Mouse (Mus musculus): ENCODE data around the gene Zfp280d.

The Zfp280d gene

DNA sequence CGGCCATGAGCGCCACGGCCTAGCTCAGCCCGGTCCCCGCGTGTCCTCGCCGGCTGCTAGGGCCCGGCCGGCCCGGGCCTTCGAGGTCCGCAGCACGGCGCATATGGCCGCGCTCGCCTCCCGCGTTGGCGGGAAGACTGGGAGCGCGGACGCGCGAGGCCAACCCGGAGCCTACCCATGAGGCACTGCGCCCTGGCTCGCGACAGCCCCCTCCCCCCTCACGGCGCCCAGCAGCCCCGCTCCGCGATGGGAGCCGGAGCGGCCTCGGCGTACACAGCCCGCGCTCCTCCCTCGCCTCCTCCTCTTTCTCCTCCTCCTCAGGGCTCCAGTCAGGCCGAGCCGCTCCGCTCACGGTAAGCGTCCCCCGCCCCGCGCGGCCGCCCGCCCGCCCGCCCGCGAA is at the start of gene Zfp280d:
Gene Zfp280d (plus strand): TSS at position 184 of the 400 bp plus-strand sequence.
- in situ Hi-C loops (cut with MseI, MboI) = no loop called here

DNA sequence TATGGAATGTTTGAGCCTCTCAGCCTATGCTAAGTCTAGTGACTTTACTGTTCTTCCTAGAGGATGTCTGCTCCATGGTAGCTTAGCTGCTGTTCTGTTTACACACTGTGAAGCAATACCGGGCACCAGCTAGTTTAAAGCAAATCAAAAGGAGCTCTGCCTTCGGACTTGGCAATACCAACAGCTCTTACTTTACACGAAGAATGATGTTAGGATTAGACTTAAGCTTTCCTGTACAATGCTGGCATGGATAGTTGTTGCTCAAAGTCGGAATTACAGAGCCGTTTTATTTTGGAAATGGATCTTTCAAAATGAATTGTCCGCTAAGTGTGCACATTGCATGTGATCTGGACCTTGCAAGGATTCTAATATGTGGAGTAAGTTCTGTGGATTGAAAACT is 48.1 kb upstream of the Zfp280d start:
- in situ Hi-C loops (cut with MseI, MboI) = no loop called here

DNA sequence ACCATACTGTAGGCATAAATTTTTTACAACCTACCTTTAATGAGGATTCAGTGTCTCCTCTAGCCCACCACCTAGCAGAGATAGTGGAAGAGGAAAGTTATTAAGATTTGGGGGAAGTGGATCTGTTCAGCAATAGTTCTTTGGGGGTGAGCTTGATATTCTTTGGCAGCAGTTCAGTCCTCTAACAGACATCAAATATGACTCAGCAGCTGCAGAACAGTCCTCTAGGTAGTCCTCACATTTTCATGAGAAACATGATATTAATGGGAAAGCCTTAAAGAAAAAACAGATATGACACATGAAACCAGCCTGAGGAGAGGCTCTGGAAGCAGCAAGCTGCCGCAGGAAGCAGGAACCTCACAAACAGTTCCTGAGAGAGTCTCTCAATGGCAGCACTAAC is 22.0 kb upstream of the Zfp280d start:
- in situ Hi-C loops (cut with MseI, MboI) = no loop called here

DNA sequence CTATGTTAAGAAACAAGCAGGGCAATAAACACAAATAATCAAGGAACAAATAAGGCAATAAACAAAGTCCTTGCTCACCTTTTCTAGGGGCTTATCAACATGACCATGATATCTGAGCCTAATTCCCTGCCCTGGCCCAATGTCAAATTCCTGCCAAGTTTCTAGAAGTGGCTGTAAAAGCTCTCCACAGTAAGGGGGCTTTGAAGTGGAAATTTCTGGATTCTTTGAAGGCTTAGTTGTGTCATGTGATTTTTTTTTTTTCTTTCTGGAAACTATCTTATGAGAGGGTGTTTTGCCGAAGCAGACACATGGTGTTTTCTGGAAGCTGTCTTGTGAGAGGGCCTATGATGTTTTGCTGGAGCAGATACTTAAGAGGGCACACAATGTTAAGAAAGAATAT is 19.4 kb upstream of the Zfp280d start:
- in situ Hi-C loops (cut with MseI, MboI) = no loop called here

DNA sequence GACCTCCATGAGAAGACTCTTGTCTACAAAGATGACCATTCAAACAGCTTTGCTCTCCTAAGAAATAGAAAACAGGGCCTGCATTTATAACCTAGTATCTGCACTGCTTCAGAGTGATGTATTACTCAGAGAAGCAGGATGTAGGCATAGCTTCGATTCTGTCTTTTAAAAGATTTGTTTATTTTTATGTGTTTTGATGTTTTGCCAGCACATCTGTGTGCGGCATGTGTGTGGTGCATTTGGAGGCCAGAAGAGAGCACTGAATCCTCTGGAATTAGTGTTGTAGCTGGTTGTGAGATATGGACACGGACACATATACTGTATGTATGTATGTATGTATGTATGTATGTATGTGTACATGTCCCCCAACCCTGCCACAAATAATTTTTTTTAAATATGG is 18.0 kb upstream of the Zfp280d start:
- in situ Hi-C loops (cut with MseI, MboI) = no loop called here

DNA sequence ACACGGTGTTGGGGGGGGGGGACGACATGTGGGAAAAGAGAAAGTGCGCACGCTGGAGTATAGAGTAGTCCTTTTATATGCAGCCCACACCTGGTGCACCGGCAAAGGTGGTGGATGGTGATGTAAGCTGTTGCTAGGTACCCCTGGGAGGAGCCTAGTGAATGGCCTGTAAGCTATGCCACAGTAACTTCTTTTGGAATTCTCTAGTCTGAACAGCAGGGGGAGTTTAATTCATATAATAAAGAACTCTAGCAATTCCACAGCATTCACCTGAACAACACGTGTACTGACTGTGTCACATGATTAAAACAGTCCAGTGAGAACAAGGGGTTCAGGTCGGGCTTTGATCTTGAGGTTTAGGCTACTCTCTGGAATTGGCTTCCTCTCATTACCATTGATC is 14.3 kb upstream of the Zfp280d start:
- in situ Hi-C loops (cut with MseI, MboI) = no loop called here

DNA sequence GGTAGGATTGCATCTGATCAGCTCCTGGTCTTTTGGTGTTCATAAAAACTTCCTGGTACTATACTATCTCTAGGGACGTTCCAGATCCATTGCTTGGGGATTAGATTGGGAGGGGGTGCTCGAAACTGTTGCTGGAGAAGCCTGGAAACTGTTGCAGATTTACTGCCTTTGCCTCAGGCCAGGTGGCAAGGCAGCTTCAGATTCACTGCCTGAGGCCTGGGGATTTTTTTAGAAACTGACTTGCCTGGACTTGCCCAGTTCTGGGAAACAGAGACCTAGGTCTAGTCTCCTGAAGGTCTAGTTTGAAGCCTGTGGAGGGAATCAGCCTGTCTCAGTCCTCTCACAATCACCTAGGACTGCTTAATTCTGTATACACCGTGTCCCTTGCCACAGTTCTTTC is 9.8 kb upstream of the Zfp280d start:
- in situ Hi-C loops (cut with MseI, MboI) = no loop called here

DNA sequence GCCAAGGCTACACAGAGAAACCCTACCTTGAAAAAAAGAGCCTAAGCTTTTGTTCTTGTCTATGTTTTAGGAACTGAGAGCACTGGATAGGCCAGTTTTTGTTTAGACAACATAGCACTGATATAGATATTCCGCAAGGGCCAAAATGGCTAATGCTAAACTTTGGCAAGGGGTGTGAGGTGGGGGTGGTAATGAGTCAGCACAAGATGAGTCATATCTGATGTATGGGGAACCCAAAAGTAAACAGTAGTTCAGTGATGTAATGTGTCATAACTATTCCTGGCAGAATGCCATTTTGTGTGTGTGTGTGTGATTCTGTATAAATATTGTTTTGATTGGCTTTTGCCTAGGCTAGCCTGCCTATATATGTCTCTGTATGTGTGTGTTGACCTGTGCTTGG is 4.5 kb upstream of the Zfp280d start:
- in situ Hi-C loops (cut with MseI, MboI) = no loop called here

DNA sequence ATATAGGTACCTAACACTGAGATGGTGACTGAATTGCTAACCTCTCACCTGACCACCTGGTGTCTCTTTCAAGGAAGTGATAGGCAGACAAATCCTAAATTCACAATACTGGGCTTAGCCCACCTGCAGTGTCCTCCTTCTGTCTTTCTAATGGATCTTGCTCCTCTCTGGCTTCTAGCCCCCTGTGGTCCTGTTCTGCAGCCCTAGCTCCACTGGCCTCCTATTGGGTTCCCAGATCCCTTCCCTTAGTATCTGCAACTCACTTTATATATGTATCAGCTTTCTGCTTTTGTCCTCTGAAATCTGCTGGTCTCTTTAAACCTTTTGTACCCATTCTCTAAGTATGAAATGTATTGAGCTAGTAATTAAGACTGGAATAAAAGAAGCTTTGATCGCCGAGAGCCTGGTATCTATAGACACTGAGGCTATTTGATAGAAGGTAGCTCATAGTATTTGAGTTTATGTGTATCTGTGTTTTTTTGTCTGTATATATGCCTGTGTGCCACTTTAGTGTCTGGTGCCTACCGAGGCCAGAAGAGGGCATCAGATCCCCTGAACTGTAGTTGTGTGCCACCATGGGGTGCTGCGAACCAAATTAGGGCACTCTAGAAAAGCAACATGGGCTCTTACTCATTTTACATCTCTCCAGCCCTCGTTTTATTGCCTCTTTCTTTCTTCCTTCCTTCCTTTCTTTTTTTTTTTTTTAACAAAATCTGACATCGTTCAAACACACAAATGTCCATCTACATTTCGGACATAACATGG is 832 bp upstream of the Zfp280d start:
- in situ Hi-C loops (cut with MseI, MboI) = no loop called here

DNA sequence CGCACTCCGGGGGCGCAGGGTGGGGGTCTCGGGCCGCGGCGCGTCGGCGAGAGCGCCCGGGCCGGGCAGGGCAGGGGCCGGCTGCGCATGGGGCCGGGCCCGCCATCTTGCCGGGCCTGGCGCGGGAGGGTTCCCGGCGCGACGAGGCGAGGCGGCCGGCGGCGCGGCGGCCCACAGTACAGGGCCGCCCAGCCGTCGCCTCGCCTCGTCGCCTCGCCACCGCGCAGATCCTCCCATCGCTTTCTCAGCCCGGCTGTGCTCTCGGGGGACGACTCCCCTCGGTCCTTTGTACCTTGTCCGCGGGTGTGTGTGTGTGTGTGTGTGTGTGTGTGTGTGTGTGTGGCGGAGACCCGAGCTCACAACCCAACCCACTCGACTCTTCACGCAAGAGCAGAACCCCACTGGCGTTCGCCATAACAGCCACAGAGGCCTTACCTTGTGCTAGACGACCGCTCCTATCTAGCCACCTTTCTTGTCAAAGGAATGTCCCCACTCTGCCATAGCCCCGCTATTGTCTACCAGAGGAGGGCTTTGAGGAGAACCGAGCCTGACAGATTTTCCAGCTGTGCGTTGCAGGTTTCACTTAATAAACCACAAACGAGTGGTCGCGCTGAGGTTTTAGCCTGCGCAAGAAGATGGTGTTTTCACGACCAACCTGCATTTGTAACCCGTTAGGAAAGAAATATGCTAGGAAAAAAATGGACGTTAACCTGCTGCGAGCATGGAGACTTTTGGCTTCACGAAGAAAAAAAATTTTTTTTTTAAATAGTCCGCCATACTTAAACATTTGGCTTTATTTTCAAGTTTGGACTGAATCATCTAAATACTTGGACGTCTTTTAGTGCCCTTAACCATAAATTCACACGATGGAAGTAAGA is 680 bp downstream of the Zfp280d start:
- in situ Hi-C loops (cut with MseI, MboI) = no loop called here

DNA sequence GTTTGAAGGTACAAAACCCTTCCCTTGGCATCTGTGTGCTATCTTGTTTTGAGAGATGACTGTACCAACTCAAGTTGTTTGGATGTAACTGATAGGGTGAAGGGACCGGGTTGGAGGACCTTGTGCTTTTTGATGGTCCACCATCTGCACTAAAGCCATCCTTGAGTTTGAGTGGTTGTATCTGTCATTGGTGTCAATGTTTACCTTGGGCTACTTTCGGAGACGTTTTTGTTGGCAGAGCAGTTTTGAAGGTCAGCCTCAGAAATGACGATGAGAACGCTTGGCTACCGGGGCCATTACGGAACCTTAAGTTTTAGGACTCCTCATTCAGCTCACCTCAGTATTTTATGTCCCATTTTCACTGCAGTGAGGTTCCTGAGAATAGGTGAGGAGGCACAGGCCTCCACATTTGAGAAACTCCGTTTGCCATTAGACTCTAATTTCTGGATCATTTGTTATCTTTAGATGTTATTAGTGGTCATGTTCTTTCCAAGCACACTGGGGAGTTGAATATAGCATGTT is 1.4 kb downstream of the Zfp280d start:
- in situ Hi-C loops (cut with MseI, MboI) = no loop called here

DNA sequence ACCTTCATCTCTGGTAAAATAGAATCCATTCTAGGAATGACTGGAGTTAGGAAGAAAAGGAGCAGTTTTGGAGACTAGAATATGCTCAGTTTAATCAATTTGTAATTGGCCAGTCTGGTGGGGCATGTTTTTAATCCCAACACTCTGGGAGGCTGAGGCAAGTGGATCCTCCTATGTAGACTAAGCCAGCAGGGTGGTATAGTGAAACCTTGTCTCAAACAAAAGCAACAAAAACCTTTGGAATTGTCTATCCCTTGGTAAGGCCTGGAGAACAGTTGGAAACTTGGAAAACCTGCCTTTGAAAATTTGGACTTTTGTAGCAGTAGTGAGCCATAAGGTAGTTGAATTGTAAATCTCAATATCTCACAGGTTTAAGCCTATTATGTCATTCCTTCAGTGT is 2.3 kb downstream of the Zfp280d start:
- in situ Hi-C loops (cut with MseI, MboI) = no loop called here

DNA sequence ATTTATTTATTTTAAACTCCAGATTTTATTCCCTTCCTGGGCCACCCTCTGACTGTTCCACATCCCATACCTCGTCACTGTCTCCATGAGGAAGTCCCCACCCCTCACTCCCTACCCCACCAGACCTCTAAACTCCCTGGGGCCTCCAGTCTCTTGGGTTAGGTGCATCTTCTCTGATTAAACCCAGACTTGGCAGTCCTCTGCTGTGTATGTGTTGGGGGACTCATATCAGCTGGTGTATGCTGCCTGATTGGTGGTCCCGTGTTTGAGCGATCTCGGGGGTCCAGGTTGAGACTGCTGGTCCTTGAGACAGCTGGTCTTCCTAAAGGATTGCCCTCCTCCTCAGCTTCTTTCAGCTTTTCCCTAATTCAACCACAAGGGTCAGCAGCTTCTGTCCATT is 5.3 kb downstream of the Zfp280d start:
- in situ Hi-C loops (cut with MseI, MboI) = no loop called here

DNA sequence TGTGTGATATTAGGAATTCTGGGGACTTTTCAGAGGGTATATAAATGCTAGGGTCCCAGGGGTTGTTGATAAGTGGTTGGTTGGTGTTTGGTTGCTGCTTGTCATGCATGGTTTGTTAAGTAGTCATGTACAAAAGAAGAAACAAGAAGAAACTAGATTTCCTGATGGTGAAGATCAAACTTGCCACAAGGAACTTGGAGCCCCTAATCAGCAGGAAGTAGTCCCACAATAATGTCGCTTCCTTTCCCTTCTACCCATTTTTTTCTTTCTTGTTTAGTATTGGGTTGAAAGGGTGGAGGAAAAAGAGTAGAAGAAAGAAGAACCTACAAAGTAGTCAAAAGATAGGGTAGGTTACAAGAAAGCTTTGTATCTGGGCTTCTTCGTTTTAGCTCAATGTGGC is 13.0 kb downstream of the Zfp280d start:
- in situ Hi-C loops (cut with MseI, MboI) = no loop called here

DNA sequence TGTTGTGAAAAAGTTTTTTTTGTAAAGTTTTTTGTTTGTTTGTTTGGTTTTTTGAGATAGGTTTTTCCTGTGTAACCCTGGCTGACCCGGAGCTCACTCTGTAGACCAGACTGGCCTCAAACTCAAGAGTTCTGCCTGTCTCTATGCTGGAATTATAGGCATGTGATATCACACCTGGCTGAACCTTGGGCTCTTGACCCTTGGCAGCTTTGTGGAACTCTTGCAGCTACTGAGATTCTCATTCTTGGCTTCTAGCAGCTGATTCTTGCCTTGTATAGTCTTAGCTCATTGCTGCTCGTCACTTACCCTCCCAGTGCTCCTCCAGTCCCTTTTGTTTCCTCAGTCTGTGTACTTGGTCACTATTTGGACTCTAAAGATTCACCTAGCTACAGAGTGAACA is 13.6 kb downstream of the Zfp280d start:
- in situ Hi-C loops (cut with MseI, MboI) = no loop called here

DNA sequence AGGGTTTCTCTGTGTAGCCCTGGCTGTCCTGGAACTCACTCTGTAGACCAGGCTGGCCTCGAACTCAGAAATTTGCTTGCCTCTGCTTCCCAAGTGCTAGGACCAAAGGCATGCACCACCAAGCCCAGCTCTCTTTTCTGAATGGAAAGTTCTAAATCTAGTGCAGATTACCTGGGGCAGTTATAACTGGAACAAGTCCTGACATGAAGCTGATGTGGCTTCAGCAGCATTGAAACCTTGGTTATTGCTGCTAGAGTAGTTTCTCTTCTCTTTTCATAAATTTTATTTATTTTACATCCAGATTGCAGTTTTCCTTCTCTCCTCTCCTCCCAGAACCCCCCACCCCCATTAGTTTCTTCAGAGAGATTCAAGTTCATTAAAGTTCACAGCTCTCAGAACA is 14.4 kb downstream of the Zfp280d start:
- in situ Hi-C loops (cut with MseI, MboI) = no loop called here

DNA sequence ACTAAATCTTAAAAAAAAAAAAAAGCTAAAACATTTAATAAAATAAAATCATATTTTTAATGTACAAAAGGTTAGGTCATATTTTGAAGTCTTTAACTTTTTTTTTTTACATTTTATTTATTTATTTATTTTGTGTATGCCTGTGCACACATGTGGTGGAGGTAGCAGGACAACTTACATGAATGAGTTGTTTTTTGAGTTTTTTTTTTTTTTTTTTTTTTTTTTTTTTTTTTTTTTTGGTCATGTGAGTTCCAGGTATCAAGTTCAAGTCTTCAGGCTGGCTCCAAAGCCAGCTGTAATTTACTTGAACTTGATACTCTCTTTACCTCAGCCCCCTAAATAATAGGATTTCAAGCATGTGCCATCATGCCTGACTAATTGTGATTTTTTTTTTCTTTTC is 19.4 kb downstream of the Zfp280d start:
- in situ Hi-C loops (cut with MseI, MboI) = no loop called here

DNA sequence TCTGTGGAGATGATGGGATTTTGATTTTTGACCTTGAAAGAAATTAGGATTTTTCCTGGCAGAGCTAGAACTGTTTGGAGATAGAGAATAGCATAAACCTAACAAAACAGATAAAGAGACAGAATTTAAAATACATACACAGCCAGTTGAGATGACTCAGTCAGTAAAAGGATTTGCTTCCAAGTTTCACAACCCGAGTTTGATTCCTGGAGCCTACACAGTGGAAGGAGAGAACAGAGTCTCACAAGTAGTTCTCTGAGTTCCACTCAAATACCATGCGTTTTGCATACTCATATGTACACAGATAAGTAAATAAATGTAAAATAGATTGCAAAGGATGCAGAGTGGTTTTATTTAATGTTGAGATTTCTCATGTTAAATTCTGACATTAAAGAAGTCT is 35.1 kb downstream of the Zfp280d start:
- in situ Hi-C loops (cut with MseI, MboI) = no loop called here

DNA sequence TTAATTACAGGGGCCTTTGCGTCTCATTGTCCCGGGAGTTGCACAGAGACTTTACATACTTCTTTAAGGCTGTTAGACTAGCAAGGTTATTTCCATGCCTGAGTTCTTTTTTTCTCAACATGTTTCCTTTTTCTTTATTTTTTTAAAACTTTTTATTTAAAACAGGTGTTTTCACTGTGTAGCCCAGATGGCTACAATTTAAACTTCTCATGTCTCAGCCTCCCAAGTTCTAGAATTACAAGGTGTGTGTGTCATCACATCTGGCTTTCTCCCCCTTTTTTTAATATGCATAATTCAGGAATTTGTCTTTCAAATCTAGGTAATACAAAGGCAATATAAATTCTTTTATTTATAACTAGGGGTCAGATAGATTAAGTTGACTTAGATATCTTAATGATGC is 58.6 kb downstream of the Zfp280d start:
- in situ Hi-C loops (cut with MseI, MboI) = no loop called here

DNA sequence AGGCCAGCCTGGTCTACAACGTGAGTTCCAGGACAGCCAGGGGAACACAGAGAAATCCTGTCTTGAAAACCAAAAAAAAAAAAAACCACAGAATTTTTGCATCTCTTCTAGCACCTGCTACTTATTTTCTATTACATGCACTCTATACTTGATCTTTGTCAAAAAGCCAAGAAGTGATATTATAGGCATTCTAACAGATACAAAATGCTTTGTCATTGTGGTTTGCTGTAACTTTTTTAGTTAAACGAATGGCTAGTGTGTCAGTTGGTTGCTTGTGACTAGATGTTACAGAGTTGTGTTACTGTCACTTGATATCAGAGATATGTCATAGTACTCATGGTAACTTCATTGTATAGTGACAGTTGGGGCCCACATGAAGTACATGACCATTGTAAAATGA is 61.4 kb downstream of the Zfp280d start:
- in situ Hi-C loops (cut with MseI, MboI) = no loop called here

DNA sequence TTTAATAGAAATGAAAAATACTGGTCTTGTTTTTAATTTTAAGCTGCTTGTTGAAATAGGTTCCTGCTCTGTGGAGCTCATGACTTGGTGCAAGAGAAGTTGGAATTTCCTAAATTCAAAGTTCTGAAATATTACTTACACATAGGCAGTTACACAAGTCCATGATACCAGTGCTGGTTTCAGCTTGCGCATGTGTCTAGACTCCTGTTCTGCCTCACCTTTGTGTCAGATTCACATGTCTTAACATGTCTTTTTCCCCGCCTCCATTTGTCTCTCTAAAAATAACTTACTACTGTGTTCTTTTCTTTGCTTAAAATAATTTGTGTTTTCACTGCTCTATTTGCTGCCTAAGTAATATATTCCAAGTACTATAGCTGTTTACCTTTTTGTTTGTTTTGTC is 64.5 kb downstream of the Zfp280d start:
- in situ Hi-C loops (cut with MseI, MboI) = no loop called here

DNA sequence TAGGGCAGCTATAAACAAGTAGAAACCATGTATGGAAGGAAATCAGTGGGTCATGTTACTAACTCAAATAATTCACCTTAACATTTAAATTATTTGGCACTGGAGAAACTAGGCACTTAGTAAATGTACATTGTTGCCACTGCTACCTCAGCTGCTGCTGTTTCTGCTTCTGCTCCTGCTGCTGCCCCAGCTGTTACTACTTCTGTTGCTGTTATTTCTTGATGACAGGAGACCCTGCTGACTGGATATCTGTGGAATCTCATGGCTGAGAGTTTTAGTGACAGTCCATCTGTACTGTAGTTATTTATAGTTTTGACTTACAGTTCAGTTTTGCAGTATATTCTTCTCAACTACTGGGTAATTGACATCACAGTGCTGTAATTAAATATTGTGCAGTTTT is 69.2 kb downstream of the Zfp280d start:
- in situ Hi-C loops (cut with MseI, MboI) = no loop called here

DNA sequence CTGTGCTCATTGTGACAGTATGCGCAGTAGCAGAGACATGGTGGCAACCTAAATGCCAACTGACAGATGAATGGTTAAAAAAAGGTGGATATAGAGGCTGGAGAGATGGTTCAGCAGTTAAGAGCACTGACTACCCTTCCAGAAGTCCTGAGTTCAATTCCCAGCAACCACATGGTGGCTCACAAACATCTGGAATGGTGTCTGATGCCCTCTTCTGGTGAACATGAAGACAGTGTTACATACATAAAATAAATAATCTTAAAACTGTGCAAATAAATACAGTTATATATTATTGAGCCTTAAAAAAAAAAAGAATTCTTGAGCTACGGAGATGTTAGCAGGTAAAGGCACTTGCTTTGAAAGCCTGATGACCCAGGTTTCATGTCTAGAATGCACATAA is 97.7 kb downstream of the Zfp280d start:
- in situ Hi-C loops (cut with MseI, MboI) = no loop called here
